Mouse (Mus musculus) bone marrow macrophage, adult 2 months (primary cell): ENCODE results near the gene Smarcd3.

Experiments used
- CTCF ChIP-seq: IDR thresholded peaks from 2 replicates; pipeline ENCODE4 v1.5.1; 2012; ENCODE audit warnings: low read depth, mild to moderate bottlenecking, low read length, moderate library complexity
- POLR2A ChIP-seq: IDR thresholded peaks from 2 replicates; pipeline ENCODE4 v1.6.1; 2012; ENCODE audit warnings: mild to moderate bottlenecking, low read depth, low read length, borderline replicate concordance

DNA sequence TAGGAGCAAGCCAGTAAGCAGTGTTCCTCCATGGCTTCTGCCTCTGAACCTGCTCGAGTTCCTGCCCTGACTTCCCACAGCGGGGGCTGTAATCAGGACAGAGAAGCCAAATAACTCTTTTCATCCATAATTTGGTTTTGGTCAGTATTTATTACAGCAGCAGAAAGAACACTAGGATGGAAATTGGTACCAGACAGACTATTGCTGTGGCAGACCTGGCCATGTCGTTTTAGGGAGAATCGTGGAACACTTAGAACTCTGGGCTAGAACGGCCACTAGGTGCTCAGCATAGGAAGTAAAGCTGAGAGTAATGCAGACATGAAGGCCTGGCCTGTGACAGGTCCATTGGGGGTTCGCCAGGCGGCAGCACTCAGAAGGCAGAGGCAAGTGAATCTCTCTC, 25.5 kb upstream of the Smarcd3 start:
- TF ChIP-seq CTCF (no peak), POLR2A (no peak)
